Mouse (Mus musculus) limb, embryonic 14.5 days (tissue): Measurements from ENCODE around the gene Ank2. TPM values are rescaled to one million over a fixed set of nuclear protein-coding genes. Genes with fewer than 3 reads are reported as not detected.

Experiments used
- ATAC-seq: fragments of 200-750 bp; cut with Nextera tagmentation; 2 replicates; pipeline ENCODE4 v1.8.0; 2017; ENCODE audit warnings: low read depth, moderate number of reproducible peaks, moderate TSS enrichment; ENCODE audit not compliant: low FRiP score
- DNase-seq: peaks from one replicate; pipeline ENCODE4 v3.0.0-alpha.2; 2015; ENCODE audit warnings: low spot score
- H3K27ac ChIP-seq: fragments of 300-500 bp; sonication (generic); replicated peaks from 2 replicates; pipeline ENCODE4 v1.5.1; 2014; ENCODE audit warnings: low read depth, mild to moderate bottlenecking, low read length, moderate library complexity, mixed read lengths
- H3K27me3 ChIP-seq: fragments of 300-500 bp; sonication (generic); 2 replicates; pipeline ENCODE4 v1.6.1; 2014; ENCODE audit warnings: low read length, mixed read lengths; ENCODE audit not compliant: control insufficient read depth, insufficient read depth
- H3K36me3 ChIP-seq: fragments of 300-500 bp; sonication (generic); 2 replicates; pipeline ENCODE4 v1.6.1; 2014; ENCODE audit warnings: mild to moderate bottlenecking, low read length, moderate library complexity, mixed read lengths; ENCODE audit not compliant: control insufficient read depth, insufficient read depth
- H3K4me1 ChIP-seq: fragments of 300-500 bp; sonication (generic); 2 replicates; pipeline ENCODE4 v1.6.1; 2014; ENCODE audit warnings: antibody characterized with exemption, low read length, mixed read lengths; ENCODE audit not compliant: control insufficient read depth, insufficient read depth
- H3K4me2 ChIP-seq: fragments of 300-500 bp; sonication (generic); replicated peaks from 2 replicates; pipeline ENCODE4 v1.6.1; 2014; ENCODE audit warnings: low read depth, mild to moderate bottlenecking, low read length, moderate library complexity; ENCODE audit not compliant: severe bottlenecking
- H3K4me3 ChIP-seq: fragments of 300-500 bp; sonication (generic); replicated peaks from 2 replicates; pipeline ENCODE4 v1.5.1; 2014; ENCODE audit warnings: low read length
- H3K9ac ChIP-seq: fragments of 300-500 bp; sonication (generic); 2 replicates; pipeline ENCODE4 v1.6.1; 2014; ENCODE audit warnings: mild to moderate bottlenecking, low read depth, low read length, moderate library complexity; ENCODE audit not compliant: severe bottlenecking
- H3K9me3 ChIP-seq: fragments of 300-500 bp; sonication (generic); 2 replicates; pipeline ENCODE4 v1.6.1; 2016; ENCODE audit warnings: low read length; ENCODE audit not compliant: control insufficient read depth
- POLR2A ChIP-seq: fragments of 200-500 bp; IDR thresholded peaks from 2 replicates; pipeline ENCODE4 v1.8.0; 2012; ENCODE audit warnings: inconsistent platforms, mild to moderate bottlenecking, moderate library complexity, borderline replicate concordance; ENCODE audit not compliant: insufficient read depth, insufficient read length; ENCODE audit errors: extremely low read depth
- WGBS: fragments of 180-500 bp; shearing (Covaris S2); extraction: QIAGEN DNeasy Blood & Tissue Kit; methylation state at CpG from one replicate; pipeline ENCODE4 v1.1.7; 2014; 5-methylcytosine and 5-hydroxymethylcytosine counted together
- polyA plus RNA-seq, 2 experiments: library from polyadenylated mRNA; depleted of rRNA in 1 of 2; stranded (reverse) in 1 of 2; unstranded in 1 of 2; fragments of >200 nt; fragmentation: Nextera tagmentation in 1 of 2; extraction: Ambion mirVana in 1 of 2; gene quantifications; 2 replicates each; pipeline versions ENCODE4 v1.2.1 to v1.2.3; 2012 to 2014

Ank2 gene
- polyA plus RNA-seq, 2 experiments, result 33.0 to 41.6 TPM

- no peak for DNase-seq
- Histone ChIP-seq H3K27me3 (no peaks in the 10 kb centered on the region), H3K4me2 (no peak overlapping the region), H3K9me3 (no peaks in the 10 kb centered on the region), H3K27ac (no peak overlapping the region), H3K36me3 (no peaks in the 10 kb centered on the region), H3K9ac (no peak overlapping the region), H3K4me3 (no peak overlapping the region), H3K4me1 (no peaks in the 10 kb centered on the region)
- no peak for ATAC-seq
- no peak for TF ChIP-seq POLR2A
- WGBS, result 93% methylated on average over 1 of the region's 1 CpGs
Observed at GRCm38 (mm10) chr3:127101326-127101725, 397.8 kb downstream of the Ank2 start.

DNA sequence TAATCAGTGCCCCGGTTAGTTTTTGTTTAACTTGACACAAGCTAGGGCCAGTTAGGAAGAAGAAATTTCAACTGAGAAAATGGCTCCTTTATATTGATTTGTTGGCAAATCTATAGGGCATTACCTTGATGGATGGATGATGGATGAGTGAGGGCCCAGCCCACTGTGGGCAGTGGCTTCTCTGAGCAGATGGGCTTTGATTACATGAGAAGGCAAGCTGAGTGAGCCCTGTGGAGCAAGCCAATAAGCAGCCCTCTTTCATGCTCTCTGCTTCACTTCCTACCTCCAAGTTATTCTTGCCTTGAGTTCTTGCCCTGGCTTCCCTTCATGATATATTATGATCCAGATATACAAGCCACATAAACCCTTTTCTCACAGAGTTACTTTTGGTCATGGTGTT, 401.4 kb downstream of the Ank2 start:
- Histone ChIP-seq H3K9me3 (no peaks in the 10 kb centered on the region), H3K4me1 (no peaks in the 10 kb centered on the region), H3K4me3 (no peak overlapping the region), H3K36me3 (no peaks in the 10 kb centered on the region), H3K27ac (no peak overlapping the region), H3K4me2 (no peak overlapping the region), H3K27me3 (no peaks in the 10 kb centered on the region), H3K9ac (no peak overlapping the region)
- no peak for DNase-seq
- ATAC-seq, result no peak
- 96% methylated on average over 1 of the region's 1 CpGs for WGBS
- no peak for TF ChIP-seq POLR2A

DNA sequence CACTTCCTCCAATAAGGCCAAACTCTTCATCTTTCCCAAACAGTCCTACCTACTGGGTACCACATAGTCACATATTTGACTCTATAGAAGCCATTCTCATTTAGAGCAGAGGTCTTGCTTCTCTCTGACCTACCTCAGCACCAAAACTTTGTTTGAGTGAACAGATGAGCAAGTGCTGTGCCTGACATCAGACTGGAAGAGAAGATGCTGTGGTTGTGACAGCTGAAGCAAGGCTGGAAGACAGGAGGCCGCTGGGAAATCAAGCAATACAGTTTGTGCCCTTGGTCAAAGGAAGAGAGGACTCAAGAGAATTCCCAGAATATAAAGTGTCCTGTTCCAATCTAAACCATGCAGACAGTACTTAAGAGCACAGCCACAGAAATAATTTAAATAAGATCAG, 402.0 kb downstream of the Ank2 start:
- WGBS, result 96% methylated on average over 1 of the region's 1 CpGs
- no peak overlapping the region for H3K27ac ChIP-seq

DNA sequence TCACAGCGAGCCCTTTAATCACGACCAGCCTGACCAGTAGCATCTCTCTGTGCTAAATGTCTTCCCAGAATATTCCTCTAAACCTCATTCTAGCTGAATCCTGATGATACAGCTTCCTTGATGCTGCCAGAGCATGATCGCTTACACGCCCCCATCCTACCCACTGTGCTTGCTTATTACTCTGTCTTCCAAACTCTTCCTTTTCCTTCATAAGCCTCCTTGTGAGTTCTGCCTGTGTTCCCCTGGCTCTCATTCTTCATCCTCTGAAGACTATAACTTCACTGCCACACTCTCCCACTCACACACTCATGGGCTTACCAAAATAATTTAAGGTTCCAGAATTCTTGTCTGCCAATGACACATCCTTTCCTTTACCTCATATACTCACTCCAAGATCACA, 405.5 kb downstream of the Ank2 start:
- ATAC-seq (no peak), DNase-seq (no peak)
- no peaks in the 10 kb centered on the region for H3K27me3 ChIP-seq
- WGBS, result 84% methylated on average over 4 of the region's 4 CpGs
- no peak overlapping the region for H3K4me3 ChIP-seq
- H3K36me3 ChIP-seq, result no peaks in the 10 kb centered on the region
- H3K4me1 ChIP-seq, result no peaks in the 10 kb centered on the region
- TF ChIP-seq POLR2A, result no peak
- H3K9ac ChIP-seq, result no peak overlapping the region
- H3K27ac ChIP-seq, result no peak overlapping the region
- H3K9me3 ChIP-seq, result no peaks in the 10 kb centered on the region
- no peak overlapping the region for H3K4me2 ChIP-seq

More for the DNA sequence above, 402.0 kb downstream of the Ank2 start:
- DNase-seq (no peak), ATAC-seq (no peak)
- no peaks in the 10 kb centered on the region for H3K36me3 ChIP-seq
- no peaks in the 10 kb centered on the region for H3K9me3 ChIP-seq
- no peak overlapping the region for H3K4me3 ChIP-seq
- no peak for TF ChIP-seq POLR2A
- H3K4me2 ChIP-seq, result no peak overlapping the region
- H3K9ac ChIP-seq, result no peak overlapping the region
- no peaks in the 10 kb centered on the region for H3K4me1 ChIP-seq
- no peaks in the 10 kb centered on the region for H3K27me3 ChIP-seq

- Histone ChIP-seq H3K27ac (no peak overlapping the region), H3K4me3 (no peak overlapping the region), H3K9me3 (no peaks in the 10 kb centered on the region), H3K4me2 (no peak overlapping the region), H3K4me1 (no peaks in the 10 kb centered on the region), H3K9ac (no peak overlapping the region), H3K36me3 (no peaks in the 10 kb centered on the region), H3K27me3 (no peaks in the 10 kb centered on the region)
- no peak for DNase-seq
- no peak for TF ChIP-seq POLR2A
- WGBS, result 87% methylated on average over 1 of the region's 1 CpGs
- no peak for ATAC-seq
Observed at GRCm38 (mm10) chr3:127087574-127087973, 411.6 kb downstream of the Ank2 start.

- Histone ChIP-seq H3K27me3 (no peaks in the 10 kb centered on the region), H3K4me2 (no peak overlapping the region), H3K9ac (no peak overlapping the region), H3K4me1 (no peaks in the 10 kb centered on the region), H3K4me3 (no peak overlapping the region), H3K27ac (no peak overlapping the region), H3K9me3 (no peaks in the 10 kb centered on the region), H3K36me3 (no peaks in the 10 kb centered on the region)
- WGBS, result 75% methylated on average over 3 of the region's 3 CpGs
- ATAC-seq, result no peak
- no peak for TF ChIP-seq POLR2A
- no peak for DNase-seq
Observed at GRCm38 (mm10) chr3:127086834-127087506, 412.2 kb downstream of the Ank2 start.
